Mouse (Mus musculus): ENCODE data around the gene Ms4a6b.
"Not testable (repeated sequence)": the region's sequence is repeated elsewhere in the genome, so short reads cannot be mapped to it uniquely, and the experiment has no call there.

Ms4a6b gene

DNA sequence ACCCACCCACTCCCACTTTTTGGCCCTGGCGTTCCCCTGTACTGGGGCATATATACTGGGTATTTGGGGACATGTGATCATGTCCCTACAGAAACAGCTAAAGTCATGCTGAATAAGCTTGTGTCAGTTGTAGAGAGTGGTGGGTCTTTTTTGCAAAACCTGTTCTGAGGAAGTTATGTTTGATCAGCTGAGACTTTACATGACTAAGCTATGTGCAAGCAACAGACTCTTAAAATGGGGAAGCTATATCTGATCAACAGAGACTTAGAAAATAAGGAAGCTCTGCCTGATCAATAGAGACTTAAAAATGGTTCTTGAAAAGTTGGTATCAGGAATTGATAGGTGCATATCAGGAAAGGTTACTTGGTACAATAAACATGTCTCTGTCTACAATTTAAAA is 17.1 kb downstream of the Ms4a6b start:
- DNase-seq (ENCODE audit: low spot score in 2 of 2), result no peak

GRCm38 (mm10) chr19:11533888-11534445 is 17.7 kb downstream of the Ms4a6b start:
- peak; percentile 78 to 82 for DNase-seq (ENCODE audit: low spot score in 2 of 2)

GRCm38 (mm10) chr19:11536593-11536992 is 20.3 kb downstream of the Ms4a6b start, which contains the start of gene Ms4a4d:
Gene Ms4a4d (plus strand): TSS chr19:11536801.
- DNase-seq (ENCODE audit: low spot score in 2 of 2), result peak; percentile 76 to 79

GRCm38 (mm10) chr19:11537336-11537735 is 21.0 kb downstream of the Ms4a6b start:
- peak; percentile 25 to 34 for DNase-seq (ENCODE audit: low spot score in 2 of 2)

DNA sequence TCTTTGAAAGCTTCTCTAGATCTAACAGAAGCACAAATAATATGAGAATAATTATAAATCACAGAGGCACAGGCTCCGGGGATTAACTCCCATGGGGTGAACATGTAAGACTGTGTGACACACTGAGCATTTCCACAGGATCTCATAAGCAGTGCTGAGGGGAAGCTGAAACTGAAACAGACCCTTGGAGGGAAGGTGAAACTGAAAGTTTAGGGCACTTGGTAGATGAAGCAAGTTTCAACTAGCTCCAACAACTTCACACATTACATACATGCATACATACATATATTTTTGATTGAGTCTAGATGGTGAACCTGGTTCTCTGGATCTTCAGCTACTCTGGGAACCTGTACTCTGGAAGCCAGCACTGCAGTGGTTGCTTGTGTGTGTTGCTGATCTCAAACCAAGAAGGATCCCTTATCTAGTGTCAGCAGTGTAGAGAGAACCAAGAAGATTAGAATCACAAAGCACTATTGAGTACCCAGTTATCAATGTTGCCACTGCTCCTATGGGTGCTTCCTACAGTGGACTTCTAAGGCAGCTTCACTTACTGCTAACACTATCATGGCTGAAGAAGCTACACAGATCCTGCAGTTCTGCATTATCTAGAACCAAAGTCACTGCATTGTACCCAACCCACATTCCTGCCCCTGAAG is 24.0 kb downstream of the Ms4a6b start:
- peak; percentile 18 to 24 for DNase-seq (ENCODE audit: low spot score in 2 of 2)

GRCm38 (mm10) chr19:11544383-11544782 is 28.1 kb downstream of the Ms4a6b start:
- DNase-seq (ENCODE audit: low spot score in 2 of 2), result not testable (repeated sequence)

DNA sequence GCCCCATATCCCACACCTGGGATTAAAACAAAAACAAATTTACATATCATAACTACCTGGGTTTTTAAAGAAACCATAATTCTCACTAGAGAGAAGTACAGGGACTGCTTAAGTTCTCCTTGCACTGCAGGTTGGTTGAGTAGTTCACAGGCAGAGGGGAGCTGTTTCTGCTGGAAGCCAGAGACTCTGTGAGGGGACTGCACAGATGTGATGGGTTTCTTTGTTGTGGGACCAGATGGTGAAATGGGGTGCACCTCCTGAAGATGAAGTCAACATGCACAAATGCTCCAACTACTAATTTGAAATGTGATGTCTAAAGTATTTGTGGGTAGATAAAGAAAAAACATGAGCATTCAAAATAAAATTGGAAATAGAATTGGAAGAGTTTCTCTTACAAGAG is 31.6 kb downstream of the Ms4a6b start:
- DNase-seq (ENCODE audit: low spot score in 2 of 2), result no peak

DNA sequence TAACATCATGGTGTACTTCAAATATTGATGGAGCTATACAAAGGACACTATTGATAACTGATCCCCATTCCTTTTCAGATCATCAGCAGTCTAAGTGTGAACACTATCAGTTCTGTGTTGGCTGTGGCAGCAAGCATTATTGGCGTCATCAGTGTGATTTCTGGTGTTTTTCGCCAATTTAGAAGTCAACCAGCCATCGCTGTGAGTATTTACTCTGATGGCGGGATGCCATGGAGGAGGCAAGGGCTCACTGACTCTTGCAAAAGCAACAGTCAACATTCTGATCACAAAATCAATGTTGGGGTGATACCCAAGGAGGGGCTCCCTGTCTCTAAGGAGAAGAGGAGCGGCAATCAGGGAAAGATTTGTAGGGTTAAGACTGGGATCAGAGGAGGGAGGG is 38.4 kb downstream of the Ms4a6b start:
- no peak for DNase-seq (ENCODE audit: low spot score in 2 of 2)

- peak; percentile 31 to 44 for DNase-seq (ENCODE audit: low spot score in 2 of 2)
These were observed 43.2 kb downstream of the Ms4a6b start for GRCm38 (mm10) chr19:11559560-11559959.

- DNase-seq (ENCODE audit: low spot score in 2 of 2), result no peak
These were observed 58.7 kb downstream of the Ms4a6b start for GRCm38 (mm10) chr19:11574965-11575364.

All from heart, adult 9 months (tissue).